Mouse (Mus musculus) spleen, adult 2 months (tissue): ENCODE data around the gene Apex1. TPM values are rescaled to one million over a fixed set of nuclear protein-coding genes. Genes with fewer than 3 reads are reported as not detected.
"Not testable (repeated sequence)": the region's sequence is repeated elsewhere in the genome, so short reads cannot be mapped to it uniquely, and the experiment has no call there.

ENCODE experiments used
- DNase-seq, 2 experiments: peaks; one replicate each; pipeline versions ENCODE4 v3.0.0 to v3.0.0-alpha.2; 2012 to 2021; ENCODE audit warnings: low spot score in 2 of 2, low read depth in 1 of 2
- H3K27ac ChIP-seq: fragments of 200-500 bp; 2 replicates; pipeline ENCODE4 v1.5.1; 2012; ENCODE audit warnings: low read length, inconsistent platforms; ENCODE audit not compliant: insufficient read depth
- H3K27me3 ChIP-seq: fragments of 200-500 bp; 2 replicates; pipeline ENCODE4 v1.6.1; 2012; ENCODE audit warnings: mild to moderate bottlenecking, moderate library complexity, low read length, inconsistent platforms; ENCODE audit not compliant: control insufficient read depth, insufficient read depth
- H3K36me3 ChIP-seq: fragments of 200-500 bp; 2 replicates; pipeline ENCODE4 v1.6.1; 2012; ENCODE audit warnings: mild to moderate bottlenecking, low read length, inconsistent platforms; ENCODE audit not compliant: control insufficient read depth, insufficient read depth
- H3K4me1 ChIP-seq: fragments of 200-500 bp; 2 replicates; pipeline ENCODE4 v1.6.1; 2011; ENCODE audit warnings: inconsistent platforms; ENCODE audit not compliant: control insufficient read depth, insufficient read depth, insufficient read length
- H3K4me3 ChIP-seq: fragments of 200-500 bp; 2 replicates; pipeline ENCODE4 v1.5.1; 2011; ENCODE audit warnings: mild to moderate bottlenecking, inconsistent platforms; ENCODE audit not compliant: insufficient read depth, insufficient read length; ENCODE audit errors: extremely low read depth
- CTCF ChIP-seq: fragments of 200-500 bp; IDR thresholded peaks from 2 replicates; pipeline ENCODE4 v1.5.1; 2011; ENCODE audit warnings: mild to moderate bottlenecking, inconsistent platforms; ENCODE audit not compliant: insufficient read depth, insufficient read length, insufficient replicate concordance; ENCODE audit errors: extremely low read depth
- POLR2A ChIP-seq: fragments of 200-500 bp; IDR thresholded peaks from 2 replicates; pipeline ENCODE4 v1.6.1; 2011; ENCODE audit warnings: low read depth, low read length, inconsistent platforms
- WGBS: fragments of 180-500 bp; shearing (Covaris S2); methylation state at CpG from one replicate; pipeline ENCODE4 v1.1.7; 2018; 5-methylcytosine and 5-hydroxymethylcytosine counted together
- polyA plus RNA-seq: library from polyadenylated mRNA; depleted of rRNA; stranded (reverse); fragments of >200 nt; gene quantifications from 2 replicates; pipeline ENCODE4 v1.2.3, GENCODE M21; 2012

Gene Apex1
- polyA plus RNA-seq, 1 experiment: 22.7 TPM

DNA sequence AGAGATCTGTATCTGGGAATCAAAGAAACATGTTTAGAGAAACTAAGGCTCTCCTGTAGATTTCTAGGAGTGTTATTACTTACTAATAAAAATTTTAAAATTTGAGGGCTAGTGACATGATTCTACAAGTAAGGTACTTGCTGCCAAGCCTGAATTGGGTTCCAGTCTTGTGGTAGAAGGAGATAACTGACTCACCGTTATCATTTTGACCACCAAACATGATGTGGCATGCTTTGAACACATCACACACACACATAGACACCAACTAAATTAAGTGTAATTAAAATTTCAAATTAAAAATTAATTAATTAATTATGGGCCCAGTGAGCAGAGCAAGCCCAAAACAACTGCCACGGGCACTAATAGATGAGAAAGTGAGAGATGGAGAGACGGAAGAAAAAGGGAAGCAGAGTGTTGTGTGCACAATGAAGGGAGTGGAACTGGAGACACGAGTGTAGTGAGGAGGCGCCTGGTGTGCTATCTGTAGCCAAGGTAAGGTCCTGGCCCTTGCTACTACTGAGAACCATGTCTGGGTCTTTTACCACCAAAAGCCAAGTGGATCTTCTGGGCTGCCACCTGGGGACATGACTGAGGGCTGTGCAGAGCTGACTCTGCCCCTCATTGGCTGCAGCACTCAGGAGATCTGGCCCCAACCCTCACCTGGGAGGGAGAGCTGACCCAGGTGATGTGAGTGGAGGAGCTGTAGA lies 33.7 kb downstream of the Apex1 start:
- H3K27ac ChIP-seq, H3K36me3 ChIP-seq, DNase-seq, H3K4me1 ChIP-seq, H3K27me3 ChIP-seq, H3K4me3 ChIP-seq: not testable (repeated sequence)
- 82% methylated on average over 5 of the region's 5 CpGs for WGBS

DNA sequence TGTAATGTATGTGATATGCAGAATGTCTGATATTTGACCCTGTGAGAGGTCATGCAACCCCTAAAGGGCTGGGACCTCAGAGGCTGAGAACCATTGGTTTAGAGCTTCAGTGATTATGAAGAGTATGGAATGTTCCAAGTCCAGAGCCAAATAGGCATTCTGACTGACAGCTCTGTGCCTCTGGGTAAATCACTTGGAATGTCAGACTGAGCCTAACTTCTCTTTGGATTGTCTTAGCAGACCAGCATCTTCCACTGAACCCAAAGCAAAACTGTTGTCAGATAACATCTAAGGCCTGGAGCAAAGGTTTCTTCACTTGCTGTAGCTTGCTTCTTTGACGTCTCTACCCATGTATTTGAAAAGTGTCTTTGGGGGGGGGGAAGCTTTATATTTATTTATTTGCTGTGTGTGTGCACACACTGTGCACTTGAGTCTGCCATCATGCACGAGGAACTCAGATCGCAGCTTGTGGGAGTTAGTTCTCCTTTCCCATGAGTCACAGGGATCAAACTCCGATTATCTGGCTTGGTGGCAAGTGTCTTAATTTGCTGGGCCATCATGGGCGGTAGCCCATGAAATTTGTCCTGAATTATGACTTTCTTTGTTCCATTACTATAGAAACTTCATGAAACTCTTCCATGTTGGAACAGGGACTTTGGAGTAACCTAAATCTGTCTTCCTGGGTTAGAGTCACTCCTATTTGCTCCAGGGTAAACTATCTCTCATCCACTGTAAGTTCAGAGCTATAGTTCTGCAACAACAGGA lies 43.6 kb downstream of the Apex1 start:
- TF ChIP-seq CTCF: no peak
- no peak for TF ChIP-seq POLR2A
- Histone ChIP-seq H3K4me3 (no peak overlapping the region), H3K4me1 (peaks cover 7% of the 10 kb centered on the region; the same call in 1 of the 2 replicates), H3K36me3 (no peaks in the 10 kb centered on the region), H3K27ac (no peak overlapping the region), H3K27me3 (no peaks in the 10 kb centered on the region)
- WGBS: 88% methylated on average over 5 of the region's 5 CpGs
- no peak for DNase-seq

- WGBS: 69% methylated on average over 1 of the region's 1 CpGs
- Histone ChIP-seq H3K27me3 (no peaks in the 10 kb centered on the region), H3K4me1 (peaks cover 7% of the 10 kb centered on the region; the same call in 1 of the 2 replicates), H3K36me3 (no peaks in the 10 kb centered on the region), H3K4me3 (no peak overlapping the region), H3K27ac (no peak overlapping the region)
- TF ChIP-seq CTCF (no peak), POLR2A (no peak)
- no peak for DNase-seq
Observed at GRCm38 (mm10) chr14:50969041-50969440, 44.3 kb downstream of the Apex1 start.

GRCm38 (mm10) chr14:50969558-50970544 lies 45.1 kb downstream of the Apex1 start:
- Histone ChIP-seq H3K27ac (no peak overlapping the region), H3K4me1 (peaks cover 7% of the 10 kb centered on the region; the same call in 1 of the 2 replicates), H3K36me3 (no peaks in the 10 kb centered on the region), H3K27me3 (no peaks in the 10 kb centered on the region), H3K4me3 (no peak overlapping the region)
- WGBS: 36% methylated on average over 12 of the region's 12 CpGs
- no peak for DNase-seq
- TF ChIP-seq POLR2A (no peak), CTCF (no peak)

- 11% methylated on average over 1 of the region's 1 CpGs for WGBS
- Histone ChIP-seq H3K36me3 (no peaks in the 10 kb centered on the region), H3K4me3 (no peak overlapping the region), H3K4me1 (peaks cover 7% of the 10 kb centered on the region; the same call in 1 of the 2 replicates), H3K27me3 (no peaks in the 10 kb centered on the region), H3K27ac (no peak overlapping the region)
- TF ChIP-seq CTCF (no peak), POLR2A (no peak)
- no peak for DNase-seq
Observed at GRCm38 (mm10) chr14:50970822-50971221, 46.1 kb downstream of the Apex1 start.

- H3K4me3 ChIP-seq, H3K27ac ChIP-seq, DNase-seq, H3K27me3 ChIP-seq, H3K36me3 ChIP-seq: not testable (repeated sequence)
- 89% methylated on average over 5 of the region's 5 CpGs for WGBS
- H3K4me1 ChIP-seq: peaks cover 14% of the 10 kb centered on the region; the same call in 1 of the 2 replicates
Observed at GRCm38 (mm10) chr14:50973054-50973453, 48.3 kb downstream of the Apex1 start.
